Mouse (Mus musculus) CD8-positive naive resting alpha-beta T cell, adult 2 months (primary cell): ENCODE measurements at regions not wholly inside any gene's neighbourhood (a gene's known extent, or its start where the extent isn't known, plus 50 kb on each side); places are given as distances from the start of the nearest gene placed in this dataset.

Experiments used
- DNase-seq, 2 experiments: peaks; one replicate each; pipeline ENCODE4 v3.0.0; 2022; ENCODE audit warnings: low read depth in 2 of 2, low spot score in 2 of 2

GRCm38 (mm10) chr5:74773558-74774429, 71.1 kb upstream of the Lnx1 start:
- DNase-seq, result no peak

GRCm38 (mm10) chr5:74771121-74771520, 68.4 kb upstream of the Lnx1 start:
- DNase-seq, result no peak

- no peak for DNase-seq
Observed at GRCm38 (mm10) chr5:74769023-74769422, 66.3 kb upstream of the Lnx1 start.

- no peak for DNase-seq
Observed at GRCm38 (mm10) chr5:74767993-74768392, 65.3 kb upstream of the Lnx1 start.

GRCm38 (mm10) chr5:74766211-74766610, 63.5 kb upstream of the Lnx1 start:
- no peak for DNase-seq

- no peak for DNase-seq
Observed at GRCm38 (mm10) chr5:74765061-74765767, 62.5 kb upstream of the Lnx1 start.

GRCm38 (mm10) chr5:74757557-74757956, 54.8 kb upstream of the Lnx1 start:
- DNase-seq, result no peak

GRCm38 (mm10) chr5:74752961-74753360, 50.2 kb upstream of the Lnx1 start:
- DNase-seq, result no peak
